Comparison of ENCODE assay signal across 8 mouse cellular contexts in the genomic region with DNA sequence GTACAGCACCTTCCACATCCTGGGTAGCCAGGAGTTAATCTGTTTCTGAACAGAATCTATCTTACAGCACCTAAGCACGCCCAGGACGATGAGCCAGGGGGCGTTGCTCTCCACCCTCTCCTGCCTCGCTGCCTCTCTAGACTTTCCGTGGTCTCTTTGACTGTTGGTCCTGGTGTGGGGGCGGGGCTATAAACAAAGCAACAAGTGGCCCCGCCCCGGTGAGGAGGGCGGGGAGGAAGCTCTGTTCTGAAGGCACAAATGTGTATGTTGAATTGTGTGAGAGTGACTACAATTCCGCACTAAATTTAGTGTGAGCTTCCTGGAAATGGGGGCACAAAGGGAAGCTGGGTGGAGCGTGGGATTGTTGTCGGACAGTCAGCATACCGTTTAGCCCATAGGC. TPM values are rescaled to one million over a fixed set of nuclear protein-coding genes. Genes with fewer than 3 reads are reported as not detected.
A peak's percentile ranks its signal among the peaks of the same experiment; 100 is the strongest.
DNase-seq lines count a peak whose midpoint lies in the region; ATAC-seq and TF ChIP-seq lines count a peak whose summit lies in the region.

No protein-coding gene starts in this region.

- peaks cover 66% of the 10 kb centered on the region for H3K79me2 ChIP-seq in CH12.LX (replicated peaks; ENCODE audit: control insufficient read depth, extremely low read depth, insufficient read depth, poor library complexity, severe bottlenecking)

- no peak overlapping the region for H3K27ac ChIP-seq in CH12.LX (ENCODE audit: insufficient read depth, low read depth)
- H3K27ac ChIP-seq in forebrain, embryonic 14.5 days (ENCODE audit: low read depth, low read length) = no peak overlapping the region
- H3K27ac ChIP-seq in hindbrain, embryonic 16.5 days (ENCODE audit: low read depth, low read length) = no peak overlapping the region
- no peak overlapping the region for H3K27ac ChIP-seq in liver, embryonic 13.5 days
- peak overlapping the region; percentile 62; the same call in 1 of the 2 replicates for H3K27ac ChIP-seq in thymus, adult 2 months (ENCODE audit: control insufficient read depth, insufficient read depth, low read length)

- peak; percentile 52 for ATAC-seq in forebrain, embryonic 14.5 days
- peak; percentile 45; the same call in 1 of the 2 replicates for ATAC-seq in hindbrain, embryonic 16.5 days
- peak; percentile 89 for ATAC-seq in liver, embryonic 13.5 days (ENCODE audit: low read depth)

- WGBS in forebrain, embryonic 14.5 days = 16% methylated on average over 13 of the region's 13 CpGs
- WGBS in hindbrain, embryonic 16.5 days = 14% methylated on average over 13 of the region's 13 CpGs
- WGBS in liver, embryonic 13.5 days (ENCODE audit: insufficient replicate concordance) = 4% methylated on average over 13 of the region's 13 CpGs
- WGBS in thymus, adult 2 months = 7% methylated on average over 13 of the region's 13 CpGs

- H3K36me3 ChIP-seq in CH12.LX (replicated peaks in 1 of 2; ENCODE audit: control insufficient read depth in 1 of 2, insufficient read depth in 1 of 2, low read length in 1 of 2) = peaks cover 69 to 90% of the 10 kb centered on the region in 2 experiments
- peaks cover 27% of the 10 kb centered on the region for H3K36me3 ChIP-seq in forebrain, embryonic 14.5 days (ENCODE audit: control insufficient read depth, insufficient read depth, low read length)
- H3K36me3 ChIP-seq in hindbrain, embryonic 16.5 days (ENCODE audit: control insufficient read depth, insufficient read depth, low read length) = no peaks in the 10 kb centered on the region
- H3K36me3 ChIP-seq in liver, embryonic 13.5 days = peaks cover 16% of the 10 kb centered on the region
- H3K36me3 ChIP-seq in thymus, adult 2 months (ENCODE audit: control insufficient read depth, insufficient read depth, low read length) = peaks cover 14% of the 10 kb centered on the region; the same call in 1 of the 2 replicates

- peak in 1 of 2 experiments; percentile 28; a peak in 1 of 4 replicates for TF ChIP-seq CTCF in CH12.LX (conservative IDR thresholded peaks at IDR 0.05 in 1 of 2, IDR thresholded peaks at IDR 0.05 in 1 of 2; ENCODE audit: low read depth in 2 of 2, low read length in 2 of 2)
- peak; percentile 63; the same call in 1 of the 2 replicates for TF ChIP-seq CTCF in thymus, adult 2 months (IDR thresholded peaks at IDR 0.05; ENCODE audit: borderline replicate concordance, control insufficient read depth, extremely low read depth, insufficient read depth, low read length, poor library complexity)

- peaks cover 10 to 69% of the 10 kb centered on the region in 2 experiments for H3K4me1 ChIP-seq in CH12.LX (ENCODE audit: control insufficient read depth in 1 of 2, insufficient read depth in 2 of 2)
- H3K4me1 ChIP-seq in forebrain, embryonic 14.5 days (ENCODE audit: control insufficient read depth, insufficient read depth, low read length) = no peaks in the 10 kb centered on the region; the same call in none of the 2 replicates
- H3K4me1 ChIP-seq in hindbrain, embryonic 16.5 days (ENCODE audit: control insufficient read depth, insufficient read depth, low read depth, low read length) = peaks cover 3% of the 10 kb centered on the region
- peaks cover 22% of the 10 kb centered on the region for H3K4me1 ChIP-seq in liver, embryonic 13.5 days (replicated peaks)
- peaks cover 24% of the 10 kb centered on the region for H3K4me1 ChIP-seq in thymus, adult 2 months (replicated peaks; ENCODE audit: control insufficient read depth, insufficient read depth, low read length)

- no peak; the same call in 1 of the 2 replicates for TF ChIP-seq POLR2A in CH12.LX (IDR thresholded peaks at IDR 0.05; ENCODE audit: low read depth, low read length)
- peak; percentile 21; the same call in 1 of the 2 replicates for TF ChIP-seq POLR2A in thymus, adult 2 months (IDR thresholded peaks at IDR 0.05; ENCODE audit: control insufficient read depth, extremely low read depth, insufficient read depth, low read length, poor library complexity)

- H3K9ac ChIP-seq in CH12.LX (ENCODE audit: insufficient read depth, low read depth) = no peak overlapping the region
- no peak overlapping the region for H3K9ac ChIP-seq in forebrain, embryonic 14.5 days (ENCODE audit: low read length)
- 0 out of 2 replicates have a peak overlapping the region, but pooled peaks have one; percentile 24 for H3K9ac ChIP-seq in hindbrain, embryonic 16.5 days (ENCODE audit: low read depth, low read length)
- peak overlapping the region; percentile 56; the same call in 1 of the 2 replicates for H3K9ac ChIP-seq in liver, embryonic 13.5 days

- in situ Hi-C loops in CH12.LX (cut with MboI; ENCODE audit: low pct_ligation_motif_present, low pct_unique_long_range_greater_than_20kb, low sequenced_read_pairs) = no loop called here

- peak; percentile 89 for DNase-seq in CH12.LX (ENCODE audit: extremely low read depth)
- peak; percentile 50 for DNase-seq in adrenal gland, adult 8-10 months
- peak; percentile 29 for DNase-seq in forebrain, embryonic 14.5 days (ENCODE audit: low spot score)
- DNase-seq in liver, embryonic 13.5 days = peak; percentile 76
- DNase-seq in natural killer cell, adult 2 months (ENCODE audit: low spot score in 2 of 2) = peak; percentile 45 to 84
- DNase-seq in thymus, adult 2 months = peak; percentile 87
- no peak for DNase-seq in cerebellum, postnatal 25 days

- H3K4me3 ChIP-seq in CH12.LX (replicated peaks in 1 of 3; ENCODE audit: low read depth in 2 of 3, low read length in 2 of 3, poor library complexity in 1 of 3) = no peak overlapping the region
- no peak overlapping the region for H3K4me3 ChIP-seq in forebrain, embryonic 14.5 days (ENCODE audit: low read depth, low read length)
- H3K4me3 ChIP-seq in hindbrain, embryonic 16.5 days (ENCODE audit: low read length) = peak overlapping the region; percentile 17
- H3K4me3 ChIP-seq in liver, embryonic 13.5 days (replicated peaks) = peak overlapping the region; percentile 28
- H3K4me3 ChIP-seq in thymus, adult 2 months (ENCODE audit: control insufficient read depth, insufficient read depth, low read length) = no peak overlapping the region

- dilution Hi-C loops in CH12.LX (cut with MboI; ENCODE audit: extremely low pct_ligation_motif_present, extremely low pct_unique_long_range_greater_than_20kb, low sequenced_read_pairs) = no loop called here

- TF ChIP-seq EP300 in CH12.LX (IDR thresholded peaks at IDR 0.05; ENCODE audit: low read length) = no peak

- no peaks in the 10 kb centered on the region for H3K27me3 ChIP-seq in CH12.LX (replicated peaks)
- no peaks in the 10 kb centered on the region for H3K27me3 ChIP-seq in forebrain, embryonic 14.5 days (replicated peaks; ENCODE audit: control insufficient read depth, insufficient read depth, low read length)
- no peaks in the 10 kb centered on the region for H3K27me3 ChIP-seq in hindbrain, embryonic 16.5 days (replicated peaks; ENCODE audit: control insufficient read depth, insufficient read depth, low read length)
- H3K27me3 ChIP-seq in liver, embryonic 13.5 days = no peaks in the 10 kb centered on the region
- no peaks in the 10 kb centered on the region for H3K27me3 ChIP-seq in thymus, adult 2 months (ENCODE audit: control insufficient read depth, insufficient read depth, low read length)

- H3K4me2 ChIP-seq in CH12.LX (ENCODE audit: insufficient read depth, low read depth, poor library complexity, severe bottlenecking) = no peak overlapping the region
- H3K4me2 ChIP-seq in forebrain, embryonic 14.5 days (ENCODE audit: low read length) = peak overlapping the region; percentile 15; the same call in 1 of the 2 replicates
- H3K4me2 ChIP-seq in hindbrain, embryonic 16.5 days (ENCODE audit: low read length) = peak overlapping the region; percentile 44
- H3K4me2 ChIP-seq in liver, embryonic 13.5 days = peak overlapping the region; percentile 57

- no peaks in the 10 kb centered on the region for H3K9me3 ChIP-seq in CH12.LX (replicated peaks; ENCODE audit: low read length)
- no peaks in the 10 kb centered on the region for H3K9me3 ChIP-seq in forebrain, embryonic 14.5 days (replicated peaks; ENCODE audit: control insufficient read depth, low read length)
- H3K9me3 ChIP-seq in hindbrain, embryonic 16.5 days (ENCODE audit: control insufficient read depth, low read length) = no peaks in the 10 kb centered on the region
- no peaks in the 10 kb centered on the region for H3K9me3 ChIP-seq in liver, embryonic 13.5 days (replicated peaks)

- peak; percentile 14 for TF ChIP-seq RAD21 in CH12.LX (IDR thresholded peaks at IDR 0.05; ENCODE audit: low read depth, low read length)

TF ChIP-seq in CH12.LX, 34 proteins besides CTCF, POLR2A, EP300 and RAD21:
- no peak for TF ChIP-seq MXI1 (IDR thresholded peaks at IDR 0.05; ENCODE audit: low read depth, low read length)
- peak; percentile 16; the same call in 1 of the 2 replicates for TF ChIP-seq SMC3 (IDR thresholded peaks at IDR 0.05; ENCODE audit: low read depth, low read length)
TF ChIP-seq in CH12.LX: peak in this region for 1.

RNA-seq across cellular contexts. Expression of a gene that starts 30.1 kb away (rescaled TPM):
- total RNA-seq in CH12.LX (2012; rRNA removed) = 52.3 and 77.1 TPM in 2 replicates
- 33.5 and 40.8 TPM in 2 replicates for total RNA-seq in CH12.LX (2014; rRNA removed)
- polyA plus RNA-seq in CH12.LX (2012; ENCODE audit: insufficient read length, low read depth) = 49.2 and 67.2 TPM in 2 replicates
- total RNA-seq in adrenal gland, adult 8-10 months (2022) = 10 to 100 TPM; 52.8 to 69.3 (median 61.5) TPM
- 14.3 and 15.0 TPM in 2 replicates for polyA plus RNA-seq in forebrain, embryonic 14.5 days (2014; fragmentation: Nextera tagmentation; extraction: Ambion mirVana)
- 7.2 and 10.0 TPM in 2 replicates for polyA plus RNA-seq in hindbrain, embryonic 16.5 days (2015; fragmentation: Nextera tagmentation; extraction: Ambion mirVana)
- polyA plus RNA-seq in liver, embryonic 13.5 days (2015; fragmentation: Nextera tagmentation; extraction: Ambion mirVana) = 4.1 and 5.2 TPM in 2 replicates
- polyA plus RNA-seq in thymus, adult 2 months (2012; rRNA removed) = 39.1 and 43.7 TPM in 2 replicates

Comparison
In these comparisons a context has a peak if more than half of its experiments do, and no peak if none do; other contexts are left out.
1. DNase-seq: peak in CH12.LX (single experiment), adrenal gland, adult 8-10 months (single experiment), forebrain, embryonic 14.5 days (single experiment), liver, embryonic 13.5 days (single experiment), natural killer cell, adult 2 months (2 of 2) and thymus, adult 2 months (single experiment); none in cerebellum, postnatal 25 days (0 of 2).
2. H3K4me3 ChIP-seq: peak in hindbrain, embryonic 16.5 days (single experiment) and liver, embryonic 13.5 days (single experiment); none in CH12.LX (0 of 3), forebrain, embryonic 14.5 days (single experiment) and thymus, adult 2 months (single experiment).
3. H3K9ac ChIP-seq: peak in hindbrain, embryonic 16.5 days (single experiment) and liver, embryonic 13.5 days (single experiment); none in CH12.LX (single experiment) and forebrain, embryonic 14.5 days (single experiment).
4. Peak in every context shown above with its lines, with median percentiles within 50 percentile points of each other: ATAC-seq.